Mouse (Mus musculus) right cerebral cortex, postnatal 14 days (tissue): ENCODE data around the gene Klf2.

Source experiments
- DNase-seq: peaks from one replicate; pipeline ENCODE4 v3.0.0; 2022

Gene Klf2

GRCm38 (mm10) chr8:72318801-72319322 is at the start of gene Klf2:
Gene Klf2, plus strand, starts transcription at chr8:72319033.
- peak; percentile 92 for DNase-seq

GRCm38 (mm10) chr8:72270606-72271005 is 48.2 kb upstream of the Klf2 start:
- no peak for DNase-seq

- DNase-seq: no peak
These were observed 47.7 kb upstream of the Klf2 start for GRCm38 (mm10) chr8:72271051-72271660.

- no peak for DNase-seq
These were observed 47.1 kb upstream of the Klf2 start for GRCm38 (mm10) chr8:72271691-72272090.

GRCm38 (mm10) chr8:72272361-72272760 is 46.5 kb upstream of the Klf2 start:
- peak; percentile 72 for DNase-seq

- DNase-seq: no peak
These were observed 45.6 kb upstream of the Klf2 start for GRCm38 (mm10) chr8:72273111-72273770.

GRCm38 (mm10) chr8:72273807-72274206 is 45.0 kb upstream of the Klf2 start:
- DNase-seq: no peak

- DNase-seq: no peak
These were observed 41.6 kb upstream of the Klf2 start for GRCm38 (mm10) chr8:72277244-72277643.

GRCm38 (mm10) chr8:72279151-72279550 is 39.7 kb upstream of the Klf2 start:
- DNase-seq: no peak

GRCm38 (mm10) chr8:72281634-72282033 is 37.2 kb upstream of the Klf2 start:
- no peak for DNase-seq

GRCm38 (mm10) chr8:72285285-72285684 is 33.5 kb upstream of the Klf2 start:
- DNase-seq: no peak

GRCm38 (mm10) chr8:72289051-72289450 is 29.8 kb upstream of the Klf2 start:
- no peak for DNase-seq

- no peak for DNase-seq
These were observed 27.7 kb upstream of the Klf2 start for GRCm38 (mm10) chr8:72291104-72291503.

- no peak for DNase-seq
These were observed 25.5 kb upstream of the Klf2 start for GRCm38 (mm10) chr8:72293309-72293708.

- DNase-seq: no peak
These were observed 23.7 kb upstream of the Klf2 start for GRCm38 (mm10) chr8:72295125-72295524.

- DNase-seq: peak; percentile 65
These were observed 23.2 kb upstream of the Klf2 start for GRCm38 (mm10) chr8:72295679-72296078.

- no peak for DNase-seq
These were observed 22.3 kb upstream of the Klf2 start for GRCm38 (mm10) chr8:72296561-72296960.

GRCm38 (mm10) chr8:72298928-72299327 is 19.9 kb upstream of the Klf2 start:
- no peak for DNase-seq

GRCm38 (mm10) chr8:72300654-72301400 is 18.0 kb upstream of the Klf2 start:
- DNase-seq: no peak

- no peak for DNase-seq
These were observed 17.3 kb upstream of the Klf2 start for GRCm38 (mm10) chr8:72301497-72301896.

GRCm38 (mm10) chr8:72302986-72303612 is 15.7 kb upstream of the Klf2 start:
- no peak for DNase-seq

- DNase-seq: no peak
These were observed 15.2 kb upstream of the Klf2 start for GRCm38 (mm10) chr8:72303633-72304032.

- DNase-seq: no peak
These were observed 13.5 kb upstream of the Klf2 start, which contains the start of gene Gm10282 for GRCm38 (mm10) chr8:72305210-72305905. Gene Gm10282, minus strand, starts transcription at chr8:72305260.
